In the genomic region with DNA sequence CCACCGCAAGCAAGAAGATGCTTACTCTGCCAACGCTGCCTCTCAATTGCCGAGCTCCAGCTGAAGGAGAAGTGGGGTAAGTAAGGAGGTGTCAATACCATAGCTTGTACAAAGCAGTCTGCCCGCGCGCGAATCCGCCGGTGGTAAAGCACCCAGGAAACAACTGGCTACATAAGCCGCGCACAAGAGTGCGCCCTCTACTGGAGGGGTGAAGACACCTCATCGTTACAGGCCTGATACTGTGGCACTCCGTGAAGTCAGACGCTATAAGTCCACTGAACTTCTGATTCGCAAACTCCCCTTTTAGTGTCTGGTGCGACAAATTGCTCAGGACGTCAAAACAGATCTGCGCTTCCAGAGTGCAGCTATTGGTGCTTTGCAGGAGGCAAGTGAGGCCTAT, we compare ENCODE assay signal across 22 mouse cellular contexts. TPM values are rescaled to one million over a fixed set of nuclear protein-coding genes. Genes with fewer than 3 reads are reported as not detected.
DNase-seq lines count a peak whose midpoint lies in the region; ATAC-seq and TF ChIP-seq lines count a peak whose summit lies in the region.
"Had no signal": no experiment of that assay in that cellular context is flagged by ENCODE, and none has a peak within 500 bp of the region (broad histone marks: within the 10 kb centered on the region; RNA-seq: fewer than 3 reads in every experiment).

No protein-coding gene starts in this region.

- no peak overlapping the region for H3K9ac ChIP-seq in forebrain, postnatal 0 days
- H3K9ac ChIP-seq in forebrain, embryonic 14.5 days (ENCODE audit: low read length) = no peak overlapping the region
- H3K9ac ChIP-seq in stomach, postnatal 0 days (ENCODE audit: low read length) = no peak overlapping the region
- H3K9ac ChIP-seq: embryonic facial prominence, embryonic 13.5 days; hindbrain, embryonic 12.5 days; intestine, embryonic 15.5 days; neural tube, embryonic 15.5 days had no signal

- H3K4me2 ChIP-seq in forebrain, postnatal 0 days (ENCODE audit: low read depth) = no peak overlapping the region
- H3K4me2 ChIP-seq in forebrain, embryonic 14.5 days (ENCODE audit: low read length) = no peak overlapping the region
- no peak overlapping the region for H3K4me2 ChIP-seq in stomach, postnatal 0 days (replicated peaks; ENCODE audit: low read depth)
- H3K4me2 ChIP-seq: embryonic facial prominence, embryonic 13.5 days; hindbrain, embryonic 12.5 days; intestine, embryonic 15.5 days; neural tube, embryonic 15.5 days had no signal

- no peak for DNase-seq in forebrain, postnatal 0 days
- no peak for DNase-seq in forebrain, embryonic 14.5 days (ENCODE audit: low spot score)
- no peak for DNase-seq in left cerebral cortex, adult 2 months (ENCODE audit: extremely low spot score in 1 of 2, low spot score in 2 of 2)
- DNase-seq in left cerebral cortex, adult 18-20 months (ENCODE audit: low spot score in 2 of 2) = no peak
- no peak for DNase-seq in testis, postnatal 10 days (ENCODE audit: low spot score)
- no peak for DNase-seq in stomach, postnatal 0 days (ENCODE audit: low spot score)
- no peak for DNase-seq in left cerebral cortex, adult 11 months (ENCODE audit: low spot score)
- DNase-seq: adrenal gland, adult 8-10 months; cerebellum, adult 2 months; gastrocnemius, postnatal 14 days; kidney, postnatal 14 days; lung, postnatal 14 days; right cerebral cortex, postnatal 4 days; thymus, adult 18-20 months had no signal

- no peak overlapping the region for H3K27ac ChIP-seq in forebrain, postnatal 0 days (ENCODE audit: low read depth, low read length)
- no peak overlapping the region for H3K27ac ChIP-seq in forebrain, embryonic 14.5 days (ENCODE audit: low read depth, low read length)
- H3K27ac ChIP-seq in left cerebral cortex, adult 2 months = no peak overlapping the region
- H3K27ac ChIP-seq in testis, adult 2 months (ENCODE audit: control insufficient read depth, insufficient read depth, low read depth, low read length) = no peak overlapping the region
- H3K27ac ChIP-seq in stomach, postnatal 0 days (replicated peaks) = no peak overlapping the region
- H3K27ac ChIP-seq: embryonic facial prominence, embryonic 13.5 days; hindbrain, embryonic 12.5 days; intestine, embryonic 15.5 days; neural tube, embryonic 15.5 days had no signal

- H3K4me3 ChIP-seq in forebrain, postnatal 0 days (ENCODE audit: low read depth, low read length) = no peak overlapping the region
- H3K4me3 ChIP-seq in forebrain, embryonic 14.5 days (ENCODE audit: low read depth, low read length) = no peak overlapping the region
- H3K4me3 ChIP-seq in left cerebral cortex, adult 2 months = no peak overlapping the region
- H3K4me3 ChIP-seq in testis, adult 2 months (ENCODE audit: control insufficient read depth, low read depth, low read length) = no peak overlapping the region
- H3K4me3 ChIP-seq in stomach, postnatal 0 days (ENCODE audit: low read depth, low read length) = no peak overlapping the region
- H3K4me3 ChIP-seq: embryonic facial prominence, embryonic 13.5 days; hindbrain, embryonic 12.5 days; intestine, embryonic 15.5 days; neural tube, embryonic 15.5 days had no signal

- no peaks in the 10 kb centered on the region for H3K9me3 ChIP-seq in forebrain, postnatal 0 days (ENCODE audit: low read length)
- H3K9me3 ChIP-seq in forebrain, embryonic 14.5 days (replicated peaks; ENCODE audit: control insufficient read depth, low read length) = no peaks in the 10 kb centered on the region
- no peaks in the 10 kb centered on the region for H3K9me3 ChIP-seq in stomach, postnatal 0 days (ENCODE audit: control insufficient read depth, low read length)
- H3K9me3 ChIP-seq: embryonic facial prominence, embryonic 13.5 days; hindbrain, embryonic 12.5 days; intestine, embryonic 15.5 days; neural tube, embryonic 15.5 days had no signal

- H3K36me3 ChIP-seq in forebrain, postnatal 0 days (ENCODE audit: insufficient read depth) = no peaks in the 10 kb centered on the region
- H3K36me3 ChIP-seq in forebrain, embryonic 14.5 days (ENCODE audit: control insufficient read depth, insufficient read depth, low read length) = no peaks in the 10 kb centered on the region
- H3K36me3 ChIP-seq in testis, adult 2 months (ENCODE audit: control insufficient read depth, insufficient read depth, low read length) = no peaks in the 10 kb centered on the region
- no peaks in the 10 kb centered on the region for H3K36me3 ChIP-seq in stomach, postnatal 0 days (ENCODE audit: control insufficient read depth, insufficient read depth, low read length)
- H3K36me3 ChIP-seq: embryonic facial prominence, embryonic 13.5 days; hindbrain, embryonic 12.5 days; intestine, embryonic 15.5 days; neural tube, embryonic 15.5 days had no signal

- intact Hi-C loops in left cerebral cortex, adult 2 months (cut with DNase I) = no loop called here

- no peak for ATAC-seq in forebrain, postnatal 0 days
- ATAC-seq in forebrain, embryonic 14.5 days = no peak
- ATAC-seq in stomach, postnatal 0 days (ENCODE audit: low FRiP score, low TSS enrichment) = no peak
- ATAC-seq: intestine, embryonic 15.5 days had no signal

- TF ChIP-seq POLR2A in testis, adult 2 months (IDR thresholded peaks at IDR 0.05; ENCODE audit: control insufficient read depth, low read depth, low read length) = no peak

- H3K27me3 ChIP-seq in forebrain, postnatal 0 days (ENCODE audit: insufficient read depth, low read length) = no peaks in the 10 kb centered on the region
- no peaks in the 10 kb centered on the region for H3K27me3 ChIP-seq in forebrain, embryonic 14.5 days (replicated peaks; ENCODE audit: control insufficient read depth, insufficient read depth, low read length)
- no peaks in the 10 kb centered on the region for H3K27me3 ChIP-seq in testis, adult 2 months (ENCODE audit: control insufficient read depth, insufficient read depth, low read length)
- no peaks in the 10 kb centered on the region for H3K27me3 ChIP-seq in stomach, postnatal 0 days (ENCODE audit: control insufficient read depth, insufficient read depth, low read length)
- H3K27me3 ChIP-seq: embryonic facial prominence, embryonic 13.5 days; hindbrain, embryonic 12.5 days; intestine, embryonic 15.5 days; neural tube, embryonic 15.5 days had no signal

- peak; percentile 24; the same call in 1 of the 2 replicates for TF ChIP-seq CTCF in forebrain, postnatal 0 days (IDR thresholded peaks at IDR 0.05; ENCODE audit: low read depth)
- peak; percentile 16 for TF ChIP-seq CTCF in left cerebral cortex, adult 2 months (IDR thresholded peaks at IDR 0.05)
- peak; percentile 70; the same call in 1 of the 2 replicates for TF ChIP-seq CTCF in testis, adult 2 months (IDR thresholded peaks at IDR 0.05; ENCODE audit: control insufficient read depth, insufficient read depth, insufficient replicate concordance, low read depth, low read length)
- peak; percentile 43; the same call in 1 of the 2 replicates for TF ChIP-seq CTCF in stomach, postnatal 0 days (IDR thresholded peaks at IDR 0.05; ENCODE audit: low read depth)

- 87% methylated on average over 19 of the region's 19 CpGs for WGBS in forebrain, postnatal 0 days
- 93% methylated on average over 19 of the region's 19 CpGs for WGBS in forebrain, embryonic 14.5 days
- 84% methylated on average over 19 of the region's 19 CpGs for WGBS in stomach, postnatal 0 days

- no peak for TF ChIP-seq EP300 in stomach, postnatal 0 days (optimal IDR thresholded peaks at IDR 0.05)

- no peaks in the 10 kb centered on the region for H3K4me1 ChIP-seq in forebrain, postnatal 0 days (ENCODE audit: insufficient read depth)
- peaks cover 10% of the 10 kb centered on the region for H3K4me1 ChIP-seq in forebrain, embryonic 14.5 days (ENCODE audit: control insufficient read depth, insufficient read depth, low read length)
- H3K4me1 ChIP-seq in testis, adult 2 months (ENCODE audit: control insufficient read depth, insufficient read depth, low read length) = peaks cover 6% of the 10 kb centered on the region; the same call in 1 of the 2 replicates
- H3K4me1 ChIP-seq in stomach, postnatal 0 days (replicated peaks; ENCODE audit: control insufficient read depth, insufficient read depth) = no peaks in the 10 kb centered on the region
- H3K4me1 ChIP-seq: intestine, embryonic 15.5 days had no signal

RNA-seq across cellular contexts. Expression of gene Grifin, which starts 18.5 kb away (rescaled TPM):
- not detected in 2 replicates for total RNA-seq in forebrain, postnatal 0 days (2014; rRNA removed)
- polyA plus RNA-seq in forebrain, postnatal 0 days (2015; fragmentation: Nextera tagmentation; extraction: Ambion mirVana) = 0.36 TPM in 1 of 2 replicates, not detected in the other
- 0.38 TPM in 1 of 2 replicates, not detected in the other for polyA plus RNA-seq in forebrain, embryonic 14.5 days (2014; fragmentation: Nextera tagmentation; extraction: Ambion mirVana)
- total RNA-seq in left cerebral cortex, adult 2 months (2021) = not detected
- not detected for total RNA-seq in left cerebral cortex, adult 18-20 months (2021)
- polyA plus RNA-seq in testis, adult 2 months (2012; rRNA removed) = not detected in 2 replicates
- polyA plus RNA-seq in stomach, postnatal 0 days (2015; fragmentation: Nextera tagmentation; extraction: Ambion mirVana) = 0.17 TPM in 2 replicates
- total RNA-seq: adrenal gland, adult 8-10 months; gastrocnemius, postnatal 14 days; layer of hippocampus, postnatal 10 days; liver, adult 2 months had no signal
- polyA plus RNA-seq: embryonic facial prominence, embryonic 13.5 days; heart, postnatal 0 days; hindbrain, embryonic 12.5 days; liver, adult 2 months; neural tube, embryonic 15.5 days had no signal

RNA-seq across cellular contexts. Expression of gene Chst12, which starts 41.0 kb away (rescaled TPM):
- 11.0 and 11.5 TPM in 2 replicates for total RNA-seq in forebrain, postnatal 0 days (2014; rRNA removed)
- polyA plus RNA-seq in forebrain, postnatal 0 days (2015; fragmentation: Nextera tagmentation; extraction: Ambion mirVana) = 19.1 and 22.4 TPM in 2 replicates
- 11.6 and 15.3 TPM in 2 replicates for polyA plus RNA-seq in forebrain, embryonic 14.5 days (2014; fragmentation: Nextera tagmentation; extraction: Ambion mirVana)
- total RNA-seq in left cerebral cortex, adult 2 months (2021) = 10 to 100 TPM; 16.2 to 17.5 TPM
- 10 to 100 TPM; 16.2 to 17.4 TPM for total RNA-seq in left cerebral cortex, adult 18-20 months (2021)
- 2.1 and 2.4 TPM in 2 replicates for polyA plus RNA-seq in testis, adult 2 months (2012; rRNA removed)
- 12.8 and 15.8 TPM in 2 replicates for polyA plus RNA-seq in stomach, postnatal 0 days (2015; fragmentation: Nextera tagmentation; extraction: Ambion mirVana)

Comparison
In these comparisons a context has a peak if more than half of its experiments do, and no peak if none do; other contexts are left out.
1. CTCF ChIP-seq: peak in every context shown above with its lines; median percentile 70 in testis, adult 2 months; 43 in stomach, postnatal 0 days; 24 in forebrain, postnatal 0 days; 16 in left cerebral cortex, adult 2 months.